Mouse (Mus musculus): ENCODE results near the gene Nab2.

DNA sequence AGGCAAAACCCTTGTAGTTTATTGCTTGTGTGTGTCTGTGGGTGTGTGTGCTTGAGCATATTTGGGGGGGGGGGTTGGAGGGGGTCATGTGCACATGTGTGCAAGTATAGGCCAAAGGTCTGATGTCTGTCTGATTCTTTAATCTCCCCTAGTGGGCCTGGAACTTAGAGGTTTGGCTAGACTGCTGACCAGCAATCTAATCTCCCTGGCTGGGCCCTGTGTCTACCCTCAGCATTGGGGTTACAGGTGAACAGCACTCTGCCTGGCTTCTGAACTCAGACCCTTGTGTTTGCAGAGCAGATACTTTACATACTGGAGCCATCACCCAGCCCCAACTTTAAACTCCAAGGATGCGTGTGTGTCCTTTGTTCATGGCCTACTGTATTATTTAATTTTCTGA is 10.8 kb upstream of the Nab2 start:
- TF ChIP-seq CTCF (IDR thresholded peaks at IDR 0.05; ENCODE audit: low read depth, low read length) = no peak
- no peak for TF ChIP-seq GATA1 (IDR thresholded peaks at IDR 0.05; ENCODE audit: borderline replicate concordance, low read length)
- TF ChIP-seq GATA2 (IDR thresholded peaks at IDR 0.05; ENCODE audit: borderline replicate concordance, low read depth, low read length) = no peak
- TF ChIP-seq TAL1 (conservative IDR thresholded peaks at IDR 0.05; ENCODE audit: low read depth, low read length) = no peak
